Mouse (Mus musculus) liver, embryonic 16.5 days (tissue): ENCODE results near the gene Aspa. TPM values are rescaled to one million over a fixed set of nuclear protein-coding genes. Genes with fewer than 3 reads are reported as not detected.
"Not testable (repeated sequence)": the region's sequence is repeated elsewhere in the genome, so short reads cannot be mapped to it uniquely, and the experiment has no call there.

Experiments used
- ATAC-seq: fragments of 200-750 bp; cut with Nextera tagmentation; 2 replicates; pipeline ENCODE4 v1.8.0; 2017; ENCODE audit warnings: low read depth, mild to moderate bottlenecking, moderate number of reproducible peaks, moderate library complexity
- H3K27ac ChIP-seq: fragments of 300-500 bp; sonication (generic); 2 replicates; pipeline ENCODE4 v1.5.1; 2014; ENCODE audit warnings: mild to moderate bottlenecking, low read length
- H3K27me3 ChIP-seq: fragments of 300-500 bp; sonication (generic); 2 replicates; pipeline ENCODE4 v1.6.1; 2014; ENCODE audit warnings: low read depth, low read length, mixed read lengths; ENCODE audit not compliant: control insufficient read depth, insufficient read depth
- H3K36me3 ChIP-seq: fragments of 300-500 bp; sonication (generic); 2 replicates; pipeline ENCODE4 v1.6.1; 2014; ENCODE audit warnings: mild to moderate bottlenecking; ENCODE audit not compliant: control insufficient read depth, insufficient read depth
- H3K4me1 ChIP-seq: fragments of 300-500 bp; sonication (generic); 2 replicates; pipeline ENCODE4 v1.6.1; 2014; ENCODE audit warnings: low read depth, low read length, mixed read lengths; ENCODE audit not compliant: control insufficient read depth
- H3K4me2 ChIP-seq: fragments of 300-500 bp; sonication (generic); 2 replicates; pipeline ENCODE4 v1.6.1; 2014; ENCODE audit warnings: low read depth, low read length, mixed read lengths
- H3K4me3 ChIP-seq: fragments of 300-500 bp; sonication (generic); 2 replicates; pipeline ENCODE4 v1.5.1; 2014; ENCODE audit warnings: low read depth, mild to moderate bottlenecking, low read length
- H3K9ac ChIP-seq: fragments of 300-500 bp; sonication (generic); 2 replicates; pipeline ENCODE4 v1.6.1; 2014; ENCODE audit warnings: low read depth, low read length
- H3K9me3 ChIP-seq: fragments of 300-500 bp; sonication (generic); replicated peaks from 2 replicates; pipeline ENCODE4 v1.6.1; 2016; ENCODE audit warnings: low read length; ENCODE audit not compliant: control insufficient read depth
- WGBS: fragments of 180-500 bp; shearing (Covaris S2); extraction: QIAGEN DNeasy Blood & Tissue Kit; methylation state at CpG from one replicate; pipeline ENCODE4 v1.1.7; 2014; ENCODE audit not compliant: insufficient replicate concordance; 5-methylcytosine and 5-hydroxymethylcytosine counted together
- polyA plus RNA-seq: library from polyadenylated mRNA; unstranded; fragments of >200 nt; fragmentation: Nextera tagmentation; extraction: Ambion mirVana; gene quantifications from 2 replicates; pipeline ENCODE4 v1.2.1, GENCODE M21; 2015

The Aspa gene
- polyA plus RNA-seq, 1 experiment from 2014 or later, result 4.0 TPM

DNA sequence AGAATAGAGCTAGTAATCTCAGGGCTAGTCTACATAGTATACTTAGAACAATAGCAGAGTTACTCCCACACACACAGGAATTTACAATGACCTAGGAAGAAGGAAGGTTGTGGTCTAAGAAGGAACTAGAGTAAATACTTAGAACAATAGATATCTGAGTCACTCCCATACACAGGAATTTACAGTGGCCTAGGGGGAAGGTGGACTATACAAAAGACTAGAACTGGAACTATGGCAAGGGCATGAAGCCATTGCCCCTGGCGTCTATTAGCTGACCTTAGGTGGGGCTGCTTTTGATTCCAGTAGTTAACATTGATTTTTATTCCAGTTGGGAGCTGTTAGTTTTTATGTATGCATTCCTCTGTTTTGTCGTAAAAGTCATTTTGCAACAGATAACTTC, 10.8 kb downstream of the Aspa start:
- H3K4me1 ChIP-seq, H3K27me3 ChIP-seq, H3K36me3 ChIP-seq, ATAC-seq, H3K4me2 ChIP-seq, H3K4me3 ChIP-seq, H3K27ac ChIP-seq, H3K9ac ChIP-seq, H3K9me3 ChIP-seq: not testable (repeated sequence)
- WGBS, result 51% methylated on average over 2 of the region's 2 CpGs

DNA sequence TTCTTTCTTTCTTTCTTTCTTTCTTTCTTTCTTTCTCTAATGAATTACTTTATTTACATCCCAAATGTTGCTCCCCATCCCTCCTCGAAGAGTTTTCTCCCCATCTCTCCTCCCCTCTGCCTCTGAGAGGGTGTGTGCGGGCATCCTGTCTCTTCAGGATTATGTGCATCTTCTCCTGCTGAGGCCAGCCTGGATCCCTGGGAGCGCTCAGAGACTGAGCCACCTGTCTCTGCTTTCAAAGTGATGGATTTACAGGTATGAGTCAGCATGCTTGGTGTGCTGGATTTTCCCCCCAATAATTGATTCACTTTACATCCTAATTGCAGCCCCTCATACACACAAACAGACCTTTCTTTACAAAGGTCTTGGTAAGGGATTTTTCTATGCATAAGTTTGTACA, 13.4 kb downstream of the Aspa start:
- Histone ChIP-seq H3K4me2 (no peak overlapping the region), H3K36me3 (no peaks in the 10 kb centered on the region), H3K27ac (no peak overlapping the region), H3K4me1 (no peaks in the 10 kb centered on the region), H3K9me3 (no peaks in the 10 kb centered on the region), H3K9ac (no peak overlapping the region), H3K27me3 (no peaks in the 10 kb centered on the region), H3K4me3 (no peak overlapping the region)
- no peak for ATAC-seq
- WGBS, result 34% methylated on average over 3 of the region's 3 CpGs

DNA sequence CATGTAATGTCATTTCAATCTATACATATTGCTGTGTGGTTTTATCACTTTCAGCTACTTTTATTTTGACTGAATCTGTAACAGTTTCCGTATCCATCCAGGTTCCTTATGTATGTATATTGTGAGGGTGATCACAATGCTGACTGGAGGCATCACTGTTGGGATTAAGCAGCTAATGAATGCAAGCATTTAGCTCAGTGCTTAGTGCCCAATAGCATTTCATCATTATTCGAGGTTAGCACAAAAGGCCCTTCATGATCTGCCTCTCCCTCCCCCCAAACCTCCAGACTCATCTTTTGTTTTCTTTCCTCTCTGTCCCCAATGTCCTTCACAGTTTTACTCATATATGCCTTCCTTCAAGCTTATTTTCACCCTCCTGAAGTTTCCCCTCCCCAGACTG, 26.3 kb downstream of the Aspa start:
- Histone ChIP-seq H3K27me3 (no peaks in the 10 kb centered on the region), H3K9me3 (no peaks in the 10 kb centered on the region), H3K4me2 (no peak overlapping the region), H3K9ac (no peak overlapping the region), H3K36me3 (no peaks in the 10 kb centered on the region), H3K27ac (no peak overlapping the region), H3K4me3 (no peak overlapping the region), H3K4me1 (no peaks in the 10 kb centered on the region)
- 52% methylated on average over 2 of the region's 2 CpGs for WGBS
- no peak for ATAC-seq

DNA sequence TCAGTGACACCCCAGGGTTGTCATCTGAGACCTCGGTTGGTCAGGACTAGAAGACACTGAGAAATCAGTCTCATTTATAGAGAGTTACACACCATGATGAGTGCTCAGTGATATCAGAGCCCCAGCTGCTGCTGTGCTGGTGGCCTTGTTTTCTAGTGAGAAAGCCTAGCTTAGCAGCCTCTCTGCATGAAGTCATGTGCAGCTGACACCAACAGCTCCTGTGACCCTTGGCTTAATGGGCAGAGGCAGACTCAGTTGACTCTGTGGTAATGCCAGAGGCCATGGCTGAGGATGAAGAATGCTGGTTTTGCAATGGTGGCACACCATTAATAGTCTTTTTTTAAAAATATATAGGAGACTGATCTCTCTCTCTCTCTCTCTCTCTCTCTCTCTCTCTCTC, 39.8 kb downstream of the Aspa start:
- Histone ChIP-seq H3K9me3 (no peaks in the 10 kb centered on the region), H3K27me3 (no peaks in the 10 kb centered on the region), H3K4me2 (no peak overlapping the region), H3K4me1 (no peaks in the 10 kb centered on the region), H3K9ac (no peak overlapping the region), H3K4me3 (no peak overlapping the region), H3K36me3 (no peaks in the 10 kb centered on the region), H3K27ac (no peak overlapping the region)
- WGBS, result 55% methylated on average over 1 of the region's 1 CpGs
- ATAC-seq, result no peak

DNA sequence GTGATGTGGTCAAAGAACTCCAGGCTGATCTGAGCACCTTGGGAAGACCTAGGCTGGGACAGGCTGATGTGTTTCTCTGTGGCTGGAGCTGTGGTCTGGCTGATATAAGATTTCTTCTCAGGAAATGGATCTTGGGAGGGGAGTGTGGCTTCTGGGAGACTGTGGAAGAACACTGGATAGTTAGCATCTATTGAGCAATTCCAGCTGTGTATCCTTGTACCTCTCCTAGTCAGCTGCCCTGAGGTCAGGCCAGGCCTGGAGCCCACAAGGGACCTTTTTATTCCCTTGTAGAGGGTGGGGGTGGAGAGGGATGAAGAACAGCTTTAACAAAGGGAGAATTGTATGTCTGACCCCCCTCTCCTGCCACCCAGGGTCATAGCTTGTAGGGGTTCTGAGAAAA, 45.0 kb downstream of the Aspa start:
- no peak for ATAC-seq
- Histone ChIP-seq H3K27ac (no peak overlapping the region), H3K4me1 (no peaks in the 10 kb centered on the region), H3K9me3 (no peaks in the 10 kb centered on the region), H3K36me3 (no peaks in the 10 kb centered on the region), H3K4me3 (no peak overlapping the region), H3K4me2 (no peak overlapping the region), H3K27me3 (no peaks in the 10 kb centered on the region), H3K9ac (no peak overlapping the region)

DNA sequence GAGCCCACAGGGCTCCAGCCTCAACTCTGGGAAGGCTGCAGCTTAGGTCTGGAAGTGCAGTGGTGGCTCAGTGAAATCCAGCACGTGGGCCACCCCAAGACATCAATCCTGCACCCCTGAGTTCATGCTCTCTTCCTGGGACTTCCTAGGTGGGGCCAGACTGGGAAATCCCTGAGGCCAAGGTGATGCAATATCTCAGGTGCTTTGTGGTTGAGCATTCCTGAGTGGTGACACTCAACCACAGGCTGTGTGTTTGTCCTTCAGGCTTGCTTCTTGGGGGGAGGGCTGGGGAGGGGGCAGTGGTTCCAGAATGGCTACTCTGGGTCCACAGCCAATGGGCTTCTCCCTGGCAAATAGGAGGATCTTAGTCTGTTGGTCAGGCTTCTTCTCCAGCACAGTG, 45.5 kb downstream of the Aspa start:
- Histone ChIP-seq H3K27me3 (no peaks in the 10 kb centered on the region), H3K4me1 (no peaks in the 10 kb centered on the region), H3K4me2 (no peak overlapping the region), H3K9me3 (no peaks in the 10 kb centered on the region), H3K9ac (no peak overlapping the region), H3K27ac (no peak overlapping the region), H3K4me3 (no peak overlapping the region), H3K36me3 (no peaks in the 10 kb centered on the region)
- no peak for ATAC-seq
- 24% methylated on average over 1 of the region's 1 CpGs for WGBS

DNA sequence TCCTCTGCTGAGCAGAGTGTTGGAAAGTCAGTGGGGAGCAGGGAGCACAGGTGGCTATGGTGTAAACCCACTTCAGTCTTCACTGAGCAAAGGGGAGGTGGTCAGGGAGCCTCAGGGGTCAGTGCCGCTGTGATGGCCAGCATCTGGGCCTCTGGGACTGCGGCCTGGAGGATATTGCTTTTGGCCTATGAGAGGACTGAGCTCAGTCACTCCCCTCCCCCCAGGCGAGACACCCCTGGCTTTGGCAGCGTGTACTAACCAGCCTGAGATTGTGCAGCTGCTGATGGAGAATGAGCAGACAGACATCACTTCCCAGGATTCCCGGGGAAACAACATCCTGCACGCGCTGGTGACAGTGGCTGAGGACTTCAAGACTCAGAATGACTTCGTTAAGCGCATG, 46.0 kb downstream of the Aspa start:
- no peak overlapping the region for H3K9ac ChIP-seq
- H3K27ac ChIP-seq, result no peak overlapping the region
- no peaks in the 10 kb centered on the region for H3K4me1 ChIP-seq
- H3K4me2 ChIP-seq, result no peak overlapping the region
- no peak overlapping the region for H3K4me3 ChIP-seq
- 58% methylated on average over 9 of the region's 9 CpGs for WGBS
- ATAC-seq, result no peak
- no peaks in the 10 kb centered on the region for H3K27me3 ChIP-seq
- no peaks in the 10 kb centered on the region for H3K9me3 ChIP-seq
- no peaks in the 10 kb centered on the region for H3K36me3 ChIP-seq

DNA sequence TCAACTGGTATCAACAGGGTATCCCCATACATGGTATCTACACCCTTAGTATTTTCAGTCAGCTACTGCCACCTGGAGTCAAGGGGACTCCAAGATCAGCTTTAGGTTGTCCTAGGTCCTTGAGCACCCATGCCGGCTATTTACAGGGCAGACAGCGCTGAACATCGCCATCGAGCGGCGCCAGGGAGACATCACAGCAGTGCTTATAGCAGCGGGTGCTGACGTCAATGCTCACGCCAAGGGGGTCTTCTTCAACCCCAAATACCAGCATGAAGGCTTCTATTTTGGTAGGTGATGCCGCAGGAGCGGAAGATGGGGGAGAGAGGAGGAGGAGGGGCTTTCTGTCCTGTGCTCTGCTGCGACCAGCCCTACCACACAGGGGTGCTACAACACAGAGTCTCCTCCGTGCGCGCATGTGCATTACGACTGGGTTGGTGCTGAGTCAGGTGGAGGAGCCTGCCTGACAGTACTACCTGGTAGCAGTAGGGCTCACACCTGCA, 47.8 kb downstream of the Aspa start:
- H3K4me2 ChIP-seq, result peak overlapping the region; percentile 43
- H3K36me3 ChIP-seq, result no peaks in the 10 kb centered on the region
- H3K27ac ChIP-seq, result no peak overlapping the region
- WGBS, result 3% methylated on average over 16 of the region's 16 CpGs
- no peaks in the 10 kb centered on the region for H3K27me3 ChIP-seq
- H3K4me1 ChIP-seq, result no peaks in the 10 kb centered on the region
- H3K9me3 ChIP-seq, result no peaks in the 10 kb centered on the region
- H3K9ac ChIP-seq, result no peak overlapping the region
- peak overlapping the region; percentile 27; the same call in 1 of the 2 replicates for H3K4me3 ChIP-seq
- peak; percentile 59; the same call in 1 of the 2 replicates for ATAC-seq

DNA sequence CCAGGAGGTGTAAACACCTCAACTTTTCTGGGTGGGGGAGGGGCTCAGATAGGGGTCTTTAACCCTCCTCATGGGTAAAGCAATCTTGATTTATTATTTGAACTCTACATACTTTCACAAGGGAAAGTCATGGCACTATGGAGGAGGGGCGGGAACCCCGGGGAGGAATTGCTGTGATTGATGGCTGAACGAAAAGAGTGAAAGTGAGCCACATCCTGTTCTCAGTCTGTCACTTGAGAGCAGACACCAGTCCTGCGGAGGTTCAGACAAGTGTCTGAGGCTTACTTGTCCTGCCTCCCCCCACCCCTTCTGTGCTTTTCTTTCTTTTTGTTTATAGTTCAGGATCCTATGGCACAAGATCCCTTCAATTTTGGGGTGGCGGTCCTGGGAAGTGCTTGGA, 48.7 kb downstream of the Aspa start:
- H3K4me2 ChIP-seq, result no peak overlapping the region
- H3K27ac ChIP-seq, result no peak overlapping the region
- WGBS, result 20% methylated on average over 5 of the region's 5 CpGs
- H3K36me3 ChIP-seq, result no peaks in the 10 kb centered on the region
- H3K9me3 ChIP-seq, result no peaks in the 10 kb centered on the region
- ATAC-seq, result no peak
- no peak overlapping the region for H3K4me3 ChIP-seq
- no peaks in the 10 kb centered on the region for H3K27me3 ChIP-seq
- H3K4me1 ChIP-seq, result no peaks in the 10 kb centered on the region
- no peak overlapping the region for H3K9ac ChIP-seq

DNA sequence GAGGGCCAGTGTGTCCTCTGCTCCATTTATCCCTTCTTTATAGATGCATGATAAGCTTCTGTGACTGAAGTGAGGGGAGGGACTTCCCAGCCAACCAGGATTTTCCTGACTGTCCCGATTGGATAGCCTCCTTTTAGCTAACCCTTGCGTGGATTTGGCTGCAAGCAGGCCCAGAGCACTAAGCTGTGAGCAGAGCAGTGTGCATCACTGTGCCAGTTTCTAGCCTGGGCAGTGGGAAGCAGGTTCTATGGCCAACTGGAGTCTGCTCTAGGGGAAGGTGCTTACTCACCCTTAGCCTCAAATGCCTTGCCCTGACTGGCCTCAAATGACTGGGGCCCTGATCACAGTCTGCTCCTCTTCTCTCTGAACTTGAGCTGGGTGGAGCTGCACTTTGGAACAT, 54.6 kb downstream of the Aspa start:
- Histone ChIP-seq H3K4me2 (no peak overlapping the region), H3K36me3 (no peaks in the 10 kb centered on the region), H3K27ac (no peak overlapping the region), H3K4me3 (no peak overlapping the region), H3K4me1 (no peaks in the 10 kb centered on the region), H3K9me3 (no peaks in the 10 kb centered on the region), H3K27me3 (no peaks in the 10 kb centered on the region), H3K9ac (no peak overlapping the region)
- ATAC-seq, result no peak
- 14% methylated on average over 2 of the region's 2 CpGs for WGBS
